Mouse (Mus musculus) erythroblast, embryonic 14.5 days (primary cell): ENCODE data around the gene Nav3.

Experiments used
- GATA1 ChIP-seq: IDR thresholded peaks from 2 replicates; pipeline ENCODE4 v1.6.1; 2012; ENCODE audit warnings: low read length, inconsistent platforms, mixed read lengths
- TAL1 ChIP-seq: IDR thresholded peaks from 3 replicates; pipeline ENCODE4 v1.6.1; 2012; ENCODE audit warnings: low read length, inconsistent platforms, mixed read lengths

DNA sequence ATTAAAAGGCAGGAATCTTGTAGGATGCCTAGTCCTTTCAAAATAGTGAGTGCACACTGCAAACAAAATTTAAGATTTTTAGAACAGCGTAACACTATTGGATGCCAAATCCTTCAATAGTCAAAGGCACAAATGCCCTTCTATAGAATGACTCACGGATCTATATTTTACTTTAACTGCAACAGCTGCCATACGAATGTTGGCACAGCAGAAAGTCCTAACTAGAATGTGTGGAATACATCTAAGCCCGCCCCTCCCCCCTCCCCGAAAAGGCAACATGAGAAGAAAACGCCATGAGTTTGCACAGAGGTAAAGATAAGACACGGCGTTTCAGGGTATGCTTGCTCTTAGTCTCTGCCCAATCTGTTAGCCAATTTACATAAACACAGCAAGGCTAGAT lies 383.6 kb downstream of the Nav3 start:
- TF ChIP-seq TAL1 (no peak), GATA1 (no peak)
